Mouse (Mus musculus): ENCODE measurements around the gene Tm7sf3.

Gene Tm7sf3

DNA sequence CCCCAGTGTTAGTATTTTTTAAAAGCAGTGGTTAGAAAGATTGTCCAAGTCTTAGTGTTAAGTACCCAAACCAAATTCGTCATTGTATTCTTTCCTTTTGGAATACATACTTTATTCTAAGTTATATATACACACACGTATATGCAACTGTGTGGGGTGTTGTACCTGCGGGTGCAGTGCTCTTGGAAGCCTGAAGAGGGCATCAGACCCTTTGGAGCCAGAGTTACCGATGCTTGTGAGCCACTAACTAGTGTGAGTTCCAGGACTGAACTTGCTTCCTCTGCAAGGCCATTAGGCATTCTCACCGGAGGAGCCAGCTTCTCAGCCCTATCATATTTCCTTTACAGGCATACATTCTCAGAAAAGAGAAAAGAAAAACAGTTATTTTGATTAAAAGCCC lies 20.1 kb upstream of the Tm7sf3 start:
- in situ Hi-C loops (cut with MboI, MseI) = no loop called here

DNA sequence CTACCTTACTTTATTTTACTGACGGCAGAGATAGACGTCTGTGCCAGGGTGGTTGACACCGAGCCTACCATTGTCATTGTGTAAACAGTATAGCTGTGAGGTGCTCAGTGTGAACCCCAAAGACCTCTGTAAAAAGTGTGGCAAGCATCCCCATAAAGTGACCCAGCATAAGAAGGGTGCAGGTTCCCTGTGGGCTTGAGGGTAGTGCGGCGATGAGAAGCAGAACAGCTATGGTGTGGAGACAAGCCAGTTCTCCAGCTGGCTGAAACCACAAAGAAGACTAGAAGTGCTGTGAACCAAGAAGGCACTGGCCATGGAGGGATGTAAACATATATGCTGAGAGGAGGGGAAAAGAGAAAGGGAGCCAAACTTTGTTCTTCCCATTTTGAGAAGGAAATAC lies 19.0 kb upstream of the Tm7sf3 start:
- in situ Hi-C loops (cut with MboI, MseI) = no loop called here

DNA sequence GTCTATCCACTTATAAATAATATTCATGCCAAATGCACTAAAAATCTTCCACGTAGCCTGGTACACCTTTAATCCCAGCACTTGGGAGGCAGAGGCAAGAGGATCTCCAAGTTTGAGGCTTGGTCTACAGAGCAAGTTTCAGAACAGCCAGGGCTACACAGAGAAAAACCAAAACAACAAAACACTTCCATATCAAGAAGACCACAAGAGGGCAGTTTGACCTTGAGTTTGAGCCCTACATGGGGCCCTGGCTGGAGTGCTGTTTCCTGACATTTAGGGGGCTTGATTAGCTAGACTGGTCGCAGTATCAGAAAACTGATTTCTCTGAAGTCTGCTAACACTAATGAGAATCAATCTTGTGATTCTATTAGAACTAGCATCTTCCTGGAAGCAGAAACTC lies 18.0 kb upstream of the Tm7sf3 start:
- in situ Hi-C loops (cut with MboI, MseI) = no loop called here

DNA sequence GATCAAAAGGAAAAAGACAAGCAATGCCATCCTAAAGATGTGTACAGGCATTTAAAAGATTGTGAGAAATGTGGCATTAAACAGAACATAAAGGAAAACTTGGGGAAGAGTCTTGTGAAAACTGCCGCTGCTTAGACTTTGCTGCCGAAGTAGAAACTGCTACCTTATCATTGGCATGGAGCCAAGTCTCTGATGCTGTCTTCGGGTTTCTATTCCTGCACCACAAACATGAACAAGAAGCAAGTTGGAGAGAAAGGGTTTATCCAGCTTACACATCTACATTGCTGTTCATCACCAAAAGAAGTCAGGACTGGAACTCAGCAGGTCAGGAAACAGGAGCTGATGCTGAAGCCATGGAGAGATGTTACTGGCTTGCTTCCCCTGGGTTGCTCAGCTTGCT lies 10.6 kb upstream of the Tm7sf3 start:
- in situ Hi-C loops (cut with MboI, MseI) = no loop called here

DNA sequence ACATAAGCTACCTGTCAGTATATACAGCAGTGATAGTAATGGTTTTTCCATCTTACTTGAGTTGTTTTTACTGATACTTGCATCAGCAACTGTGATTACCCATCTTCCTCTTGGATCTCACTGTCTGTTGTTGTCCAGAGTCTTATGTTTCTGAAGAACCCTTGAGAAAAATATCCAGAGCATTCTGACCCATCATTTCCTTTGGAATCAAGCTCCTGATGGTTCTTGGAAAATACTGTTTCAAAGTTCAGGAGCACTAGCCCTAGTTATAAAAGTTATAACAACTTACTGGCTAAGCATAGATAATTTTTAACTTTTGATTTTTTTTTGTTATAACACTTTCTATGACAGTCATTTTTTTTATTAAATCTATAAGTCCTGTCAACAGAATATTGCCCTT lies 8.8 kb upstream of the Tm7sf3 start:
- in situ Hi-C loops (cut with MboI, MseI) = no loop called here

DNA sequence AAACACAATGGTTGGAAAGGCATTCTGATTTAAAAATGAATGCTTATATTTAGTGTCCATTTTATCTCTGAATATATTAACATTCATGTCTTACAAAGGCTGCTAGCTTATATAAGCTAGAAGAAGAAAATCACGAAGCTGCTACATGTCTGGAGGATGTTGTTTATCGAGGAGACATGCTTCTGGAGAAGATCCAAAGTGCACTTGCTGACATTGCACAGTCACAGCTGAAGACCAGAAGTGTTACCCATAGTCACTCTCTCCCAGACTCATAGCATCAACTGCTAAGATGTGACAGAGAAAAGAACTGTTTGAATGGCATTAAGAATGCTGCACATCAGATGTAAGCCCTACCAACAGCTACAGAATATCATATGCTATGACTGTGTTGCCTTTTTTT lies 7.4 kb upstream of the Tm7sf3 start:
- in situ Hi-C loops (cut with MboI, MseI) = no loop called here

DNA sequence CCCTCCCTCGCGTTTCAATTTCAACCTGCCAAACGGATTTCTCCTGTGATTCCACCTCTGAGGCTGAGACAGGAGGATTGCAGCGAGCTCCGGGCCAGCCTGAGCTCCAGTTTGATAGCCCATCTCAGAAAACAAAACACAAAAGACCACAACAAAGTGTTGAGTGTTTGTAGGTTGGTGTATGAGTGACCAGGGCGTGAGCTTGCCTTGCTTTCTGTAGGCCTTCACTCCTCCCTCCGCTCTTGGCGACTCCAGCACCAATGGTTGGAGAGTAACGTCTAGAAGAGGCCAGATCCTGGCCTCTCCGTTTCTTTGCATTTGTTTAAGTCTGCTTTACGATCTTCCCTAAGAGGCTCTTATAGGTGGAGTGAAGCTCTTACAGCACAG lies 553 bp upstream of the Tm7sf3 start:
- in situ Hi-C loops (cut with MboI, MseI) = no loop called here

DNA sequence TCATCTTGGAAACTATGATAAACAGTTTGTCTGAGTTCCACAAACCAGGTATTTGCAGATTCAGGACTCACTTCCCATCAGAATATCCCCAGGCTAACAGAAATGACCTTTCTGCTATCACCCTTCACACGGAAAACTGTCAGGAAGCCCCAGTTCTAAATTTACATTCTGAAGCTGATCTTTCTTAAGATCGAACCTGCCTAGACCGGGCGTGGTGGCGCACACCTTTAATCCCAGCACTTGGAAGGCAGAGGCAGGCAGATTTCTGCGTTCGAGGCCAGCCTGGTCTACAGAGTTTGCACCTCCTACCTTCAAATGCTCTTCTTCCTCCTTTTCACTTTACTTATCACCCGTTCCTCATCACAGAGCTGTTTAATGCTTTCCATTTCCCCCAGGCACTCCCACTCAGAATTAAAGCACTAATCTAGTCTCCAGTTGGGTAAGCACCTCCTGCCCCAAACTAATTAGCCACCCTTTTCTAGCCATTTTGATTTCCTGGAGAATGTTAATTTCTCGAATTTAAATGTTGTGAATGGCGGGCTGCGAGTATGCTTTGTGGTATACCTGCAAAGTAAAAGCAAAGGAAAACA lies 908 bp downstream of the Tm7sf3 start:
- in situ Hi-C loops (cut with MboI, MseI) = no loop called here

DNA sequence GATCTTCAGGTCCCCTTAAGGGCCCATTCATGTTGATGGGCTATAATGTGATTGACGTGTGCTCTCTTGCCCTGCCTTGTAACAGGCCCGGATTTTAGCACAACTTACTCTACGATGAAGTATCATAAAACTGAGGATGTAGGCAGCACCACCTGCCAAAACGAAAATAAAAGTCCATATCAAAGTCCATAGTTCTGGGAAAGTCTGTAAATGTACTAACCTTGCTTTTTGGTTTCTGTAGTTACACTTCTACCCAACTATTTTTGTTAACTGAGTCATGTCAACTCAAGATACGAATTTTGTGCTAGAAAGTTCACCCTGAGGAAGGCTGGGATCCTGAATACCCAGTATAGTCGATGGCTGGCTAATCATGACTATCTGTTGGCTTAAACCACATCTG lies 1.6 kb downstream of the Tm7sf3 start:
- in situ Hi-C loops (cut with MboI, MseI) = no loop called here

DNA sequence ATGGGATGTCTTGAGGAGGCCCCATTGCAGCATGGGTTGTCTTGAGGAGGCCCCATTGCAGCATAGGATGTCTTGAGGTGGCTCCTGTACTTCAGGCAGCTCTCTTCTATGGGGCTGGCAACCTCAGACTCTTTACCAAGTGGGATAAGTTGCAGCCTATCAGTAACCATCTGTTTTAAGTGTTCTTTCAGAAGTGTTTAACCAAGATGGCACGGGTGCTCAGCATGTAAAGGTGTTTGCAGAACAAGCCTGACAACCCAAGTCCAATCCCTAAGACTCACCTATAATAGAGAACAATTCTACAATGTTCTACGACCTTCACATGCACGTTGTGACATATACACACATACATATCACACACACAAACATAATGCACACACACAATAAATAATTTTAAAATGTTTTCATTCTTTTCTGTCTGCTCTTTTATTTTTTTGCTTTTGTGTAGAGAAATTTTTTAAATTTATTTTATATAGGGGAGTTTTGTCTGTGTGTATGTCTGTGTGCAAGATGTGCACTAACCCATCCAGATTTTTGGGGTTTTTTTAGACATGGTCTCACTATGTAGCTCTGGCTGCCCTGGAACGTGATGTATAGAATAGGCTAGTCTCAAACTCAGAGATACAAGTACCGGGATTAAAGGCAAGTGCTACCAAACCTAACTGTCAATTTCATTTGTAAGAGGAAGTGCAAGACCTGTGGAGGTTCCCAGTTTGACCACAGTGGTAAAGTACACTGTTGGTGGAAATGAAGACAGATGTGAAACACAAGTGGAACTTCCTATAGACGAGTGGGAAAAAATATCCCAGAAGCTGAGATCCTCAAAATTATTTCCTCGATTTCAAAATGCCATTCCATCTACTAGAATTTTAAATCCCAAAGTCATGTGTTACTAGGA lies 2.3 kb downstream of the Tm7sf3 start:
- in situ Hi-C loops (cut with MboI, MseI) = no loop called here

DNA sequence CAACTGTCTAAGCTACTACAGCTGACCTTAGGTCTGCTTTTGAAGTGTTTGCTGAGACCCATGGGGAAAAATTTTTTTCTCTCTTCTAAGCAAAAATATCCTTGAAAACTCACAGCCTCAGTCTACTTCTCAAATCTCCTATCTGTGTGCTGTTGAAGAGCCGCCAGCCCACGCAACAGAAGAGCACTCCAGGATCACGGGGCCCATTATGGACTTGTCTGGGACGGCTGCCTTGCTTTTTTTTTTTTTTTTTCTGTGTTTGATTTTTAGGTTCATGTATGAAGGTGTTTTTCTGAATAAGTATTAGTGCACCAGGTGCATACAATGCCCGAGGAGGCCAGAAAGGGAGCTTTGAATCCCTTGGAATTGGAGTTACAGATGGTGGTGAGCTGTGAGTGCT lies 6.1 kb downstream of the Tm7sf3 start:
- in situ Hi-C loops (cut with MboI, MseI) = no loop called here

DNA sequence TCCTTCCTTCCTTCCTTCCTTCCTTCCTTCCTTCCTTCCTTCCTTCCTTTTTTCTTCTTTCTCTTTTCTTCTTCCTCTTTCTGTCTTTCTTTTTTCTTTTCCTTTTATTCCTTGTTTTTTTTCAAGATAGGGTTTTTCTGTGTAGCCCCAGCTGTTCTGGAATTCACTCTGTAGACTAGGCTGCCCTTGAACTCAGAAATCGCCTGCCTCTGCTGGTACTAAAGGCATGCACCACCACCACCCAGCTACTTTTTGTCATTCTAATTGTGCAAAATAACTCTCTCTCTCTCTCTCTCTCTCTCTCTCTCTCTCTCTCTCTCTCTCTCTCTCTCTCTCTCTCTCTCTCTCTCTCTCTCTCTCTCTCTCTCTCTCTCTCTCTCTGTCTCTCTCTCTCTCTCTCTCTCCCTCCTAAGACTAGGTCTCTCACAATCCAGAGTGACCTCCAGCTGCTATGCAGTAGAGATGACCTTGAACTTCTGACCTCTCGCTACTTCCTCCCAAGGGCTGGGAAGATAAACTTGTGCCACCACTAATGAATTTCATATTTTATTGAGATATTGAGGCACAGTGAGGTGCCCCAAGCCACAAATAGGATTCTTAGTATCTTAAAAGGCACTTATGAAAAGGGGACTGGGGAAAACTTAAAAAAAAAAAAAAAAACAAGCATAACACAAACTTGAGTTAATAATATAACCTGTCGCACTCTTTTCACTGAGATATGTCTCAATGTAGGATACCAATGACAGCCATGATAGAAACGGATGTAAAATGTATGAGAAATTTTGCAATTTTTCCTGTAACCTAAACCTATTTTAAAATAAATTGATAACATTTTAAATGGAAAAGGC lies 7.6 kb downstream of the Tm7sf3 start:
- in situ Hi-C loops (cut with MboI, MseI) = no loop called here

DNA sequence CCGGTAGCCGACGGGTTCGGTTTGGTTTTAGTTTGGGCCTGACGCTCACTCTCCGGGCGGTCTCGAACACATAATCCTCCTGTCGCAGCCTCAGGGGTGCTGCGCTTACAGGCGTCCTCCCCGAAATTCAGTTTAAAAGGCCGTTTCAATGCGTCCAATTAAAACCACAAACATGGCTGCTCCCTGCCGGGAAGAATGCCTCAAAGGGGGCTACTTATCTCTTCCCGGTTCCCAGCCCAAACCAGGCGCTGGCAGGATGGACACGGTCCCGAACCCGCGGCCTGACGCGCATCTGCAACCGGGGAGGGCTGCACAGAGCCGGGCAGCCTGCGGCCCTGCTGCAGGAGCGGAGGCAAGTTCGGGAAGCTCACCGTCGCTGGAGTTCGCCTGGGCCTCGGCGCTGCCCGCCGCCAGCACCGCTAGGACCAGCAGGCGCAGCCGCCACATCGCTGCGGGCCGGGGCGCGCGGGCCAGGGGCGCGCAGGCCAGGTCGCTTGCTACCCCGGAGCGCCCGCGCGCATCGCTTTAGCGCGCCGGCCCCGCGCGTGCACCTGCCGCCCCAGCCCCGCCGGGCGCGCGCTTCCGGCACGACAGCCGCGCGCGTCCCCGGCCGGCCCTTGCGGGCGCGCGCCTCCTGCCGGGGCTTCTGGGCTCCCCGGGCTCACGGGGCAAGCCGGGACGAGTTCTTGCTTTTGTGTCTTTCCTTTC lies 8.5 kb downstream of the Tm7sf3 start:
- in situ Hi-C loops (cut with MboI, MseI) = no loop called here

DNA sequence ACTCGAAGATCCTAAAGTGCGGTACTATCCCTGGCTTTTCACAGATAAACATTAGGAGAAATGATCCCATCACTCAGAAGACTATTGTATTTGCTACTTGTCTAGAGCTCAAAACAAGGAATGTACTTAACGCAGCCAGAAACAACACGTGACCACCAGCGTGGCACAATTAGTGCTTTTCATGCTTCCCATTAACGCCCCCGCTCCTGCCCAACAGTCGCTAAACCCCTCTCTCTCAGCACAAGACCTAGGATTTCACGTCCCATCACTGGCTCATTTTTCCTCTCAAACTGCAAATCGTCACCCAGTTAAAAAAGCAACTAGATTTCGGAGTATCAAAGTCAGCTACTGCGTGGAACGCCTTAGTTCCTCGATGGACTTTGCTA lies 9.0 kb downstream of the Tm7sf3 start:
- in situ Hi-C loops (cut with MboI, MseI) = no loop called here

DNA sequence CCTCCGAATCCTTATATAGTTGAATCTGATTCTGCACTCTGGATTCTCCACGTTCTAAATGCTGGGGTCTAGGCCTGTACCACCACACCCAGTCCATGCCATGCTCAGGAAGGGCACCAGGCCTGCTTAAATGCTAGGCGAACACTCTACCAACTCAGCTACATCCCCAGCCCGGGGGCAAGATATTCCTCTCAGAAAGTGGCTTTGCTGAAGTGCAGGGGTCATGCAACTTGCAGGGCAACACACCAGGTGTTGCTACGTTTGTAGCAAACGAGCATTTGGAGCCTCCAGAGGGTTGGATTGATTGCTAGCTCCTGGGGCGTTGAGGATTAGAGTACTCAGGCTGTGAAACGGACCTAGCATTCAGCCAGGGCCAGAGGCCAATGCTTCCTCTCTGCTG lies 9.5 kb downstream of the Tm7sf3 start:
- in situ Hi-C loops (cut with MboI, MseI) = no loop called here

DNA sequence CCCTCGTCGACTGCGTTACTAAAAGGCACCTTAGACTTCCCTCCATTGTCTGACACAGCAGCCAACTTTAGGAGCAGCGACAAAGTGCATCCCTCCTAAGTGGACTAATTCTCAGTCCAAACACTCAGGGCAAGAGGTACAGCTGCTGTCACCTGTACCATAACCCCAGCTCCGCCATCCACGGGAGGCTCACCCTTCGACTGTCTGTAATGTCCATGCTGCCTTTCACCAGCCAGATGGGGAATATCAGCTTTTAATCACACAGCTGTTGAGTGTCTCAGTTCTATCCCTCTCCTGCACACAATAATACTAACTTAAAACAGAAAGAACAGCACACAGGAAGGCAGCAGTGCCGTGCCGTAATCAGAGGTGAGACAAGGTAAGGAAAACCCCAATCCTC lies 10.2 kb downstream of the Tm7sf3 start:
- in situ Hi-C loops (cut with MboI, MseI) = no loop called here

DNA sequence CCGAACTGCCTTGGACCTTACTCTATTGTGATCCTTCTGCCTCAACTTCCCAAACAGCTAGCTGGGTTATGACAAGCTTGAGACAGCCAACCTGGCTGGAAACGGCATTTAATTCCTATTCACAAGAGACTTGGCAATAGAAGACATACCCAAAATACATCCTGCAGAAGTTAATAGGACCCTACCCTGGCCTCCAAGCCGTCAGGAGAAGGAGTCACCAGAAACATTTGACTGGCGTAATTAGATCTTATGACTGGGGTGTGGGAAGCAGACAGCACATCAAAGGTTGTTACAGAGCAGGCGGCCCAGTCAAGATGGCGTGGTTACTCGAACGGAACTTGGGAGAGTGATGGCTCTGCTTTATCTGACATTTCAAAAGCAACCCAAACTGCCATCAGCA lies 10.8 kb downstream of the Tm7sf3 start:
- in situ Hi-C loops (cut with MboI, MseI) = no loop called here

DNA sequence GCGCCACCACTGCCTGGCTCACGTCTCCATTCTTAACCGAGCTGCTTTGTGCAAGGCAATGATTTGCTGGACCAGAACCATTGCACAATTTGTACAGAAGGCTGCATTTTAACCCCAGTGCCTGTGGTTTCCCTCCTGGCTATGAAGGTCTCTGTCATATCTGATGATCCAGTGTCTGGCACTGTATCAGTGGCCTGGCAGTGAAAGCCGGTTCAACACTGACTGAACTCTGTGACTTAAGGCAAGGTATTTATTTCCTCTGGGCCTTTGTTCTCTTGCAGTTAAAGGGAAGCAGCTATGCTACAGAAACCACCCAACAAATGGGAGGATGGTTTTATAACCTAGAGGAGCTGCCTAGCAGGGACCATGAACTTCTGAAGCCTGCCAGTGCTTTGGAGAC lies 11.7 kb downstream of the Tm7sf3 start:
- in situ Hi-C loops (cut with MboI, MseI) = no loop called here

DNA sequence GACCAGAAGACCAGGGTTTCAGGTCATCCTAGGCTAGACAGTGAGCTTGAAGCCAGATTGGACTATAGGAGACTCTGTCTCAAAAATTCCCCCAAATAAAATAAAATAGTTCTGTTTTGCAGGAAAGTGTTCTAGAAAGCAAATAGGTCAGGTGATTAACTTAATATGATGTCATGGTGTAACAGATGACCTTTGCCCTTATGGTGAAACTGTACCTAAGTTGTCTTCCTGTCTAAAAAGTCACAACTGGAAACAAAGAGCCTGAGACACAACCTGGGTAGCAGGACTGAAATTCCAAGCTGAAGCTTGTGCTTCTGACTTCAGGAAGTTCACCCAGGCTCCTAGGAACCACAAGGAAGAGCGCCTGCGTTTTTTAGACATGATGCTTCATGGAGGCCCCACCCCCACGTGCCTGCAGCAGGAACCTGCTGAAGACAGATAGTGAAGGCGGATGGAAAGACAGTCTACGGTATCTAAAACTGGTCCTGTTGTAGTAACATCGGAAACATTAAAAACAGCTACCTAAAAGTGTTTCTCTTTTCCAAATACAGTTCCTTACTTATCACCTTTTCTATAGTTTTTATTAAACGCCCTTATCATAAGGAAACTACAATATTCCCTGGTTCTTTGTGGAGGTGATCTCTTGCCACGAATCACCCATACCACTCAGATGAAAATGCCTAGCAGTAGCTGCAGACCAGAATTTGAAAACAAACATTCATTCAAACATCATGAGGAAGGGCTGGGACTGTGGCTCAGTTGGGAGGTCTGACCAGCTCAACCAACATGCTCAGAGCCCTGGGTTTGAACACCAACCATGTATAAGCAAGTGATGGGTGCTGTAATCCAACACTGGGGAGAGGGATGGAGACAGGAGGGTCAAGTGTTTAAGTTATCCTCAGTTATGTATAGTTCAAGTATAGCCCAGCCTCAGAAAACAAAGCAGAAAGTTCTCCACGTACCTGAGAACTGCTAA lies 12.6 kb downstream of the Tm7sf3 start:
- in situ Hi-C loops (cut with MboI, MseI) = no loop called here

DNA sequence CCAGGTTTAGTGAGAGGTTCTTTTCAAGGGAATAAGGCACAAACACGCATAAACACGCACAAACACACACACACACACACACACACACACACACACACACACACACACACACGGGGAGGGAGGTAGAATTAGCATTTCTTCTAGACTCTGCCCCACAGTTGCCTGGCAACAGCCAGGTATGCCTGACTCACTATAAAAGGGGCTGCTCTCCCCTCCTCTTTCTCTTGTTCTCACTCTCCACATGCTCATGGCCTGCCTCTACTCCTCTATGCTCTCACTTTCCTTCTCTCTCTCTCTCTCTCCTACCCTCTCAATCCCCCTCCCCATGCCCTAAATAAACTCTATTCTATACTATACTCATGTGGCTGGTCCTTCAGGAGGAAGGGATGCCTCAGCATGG lies 14.5 kb downstream of the Tm7sf3 start:
- in situ Hi-C loops (cut with MboI, MseI) = no loop called here

DNA sequence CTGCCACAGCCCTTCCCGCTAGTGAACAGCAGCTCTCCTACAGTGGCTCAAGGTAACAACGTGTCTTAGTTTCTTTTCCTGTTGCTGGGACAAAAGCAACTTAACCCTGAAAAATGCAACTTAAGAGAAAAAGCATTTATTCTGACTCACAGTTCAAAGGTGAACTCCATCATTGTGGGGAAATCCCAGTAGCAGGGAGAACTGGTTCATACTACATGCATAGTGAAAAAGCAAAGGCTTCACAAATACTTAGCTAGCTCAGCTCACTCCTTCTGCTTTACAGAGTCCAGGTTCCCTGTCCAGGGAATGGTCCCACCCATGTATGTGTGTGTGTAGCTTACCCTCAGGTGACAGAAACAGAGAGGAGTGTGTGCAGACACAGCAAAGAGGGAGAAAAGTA lies 26.0 kb downstream of the Tm7sf3 start:
- in situ Hi-C loops (cut with MboI, MseI) = no loop called here

All from regulatory T cell (primary cell).